Mouse (Mus musculus): ENCODE results near the gene Skida1.

DNA sequence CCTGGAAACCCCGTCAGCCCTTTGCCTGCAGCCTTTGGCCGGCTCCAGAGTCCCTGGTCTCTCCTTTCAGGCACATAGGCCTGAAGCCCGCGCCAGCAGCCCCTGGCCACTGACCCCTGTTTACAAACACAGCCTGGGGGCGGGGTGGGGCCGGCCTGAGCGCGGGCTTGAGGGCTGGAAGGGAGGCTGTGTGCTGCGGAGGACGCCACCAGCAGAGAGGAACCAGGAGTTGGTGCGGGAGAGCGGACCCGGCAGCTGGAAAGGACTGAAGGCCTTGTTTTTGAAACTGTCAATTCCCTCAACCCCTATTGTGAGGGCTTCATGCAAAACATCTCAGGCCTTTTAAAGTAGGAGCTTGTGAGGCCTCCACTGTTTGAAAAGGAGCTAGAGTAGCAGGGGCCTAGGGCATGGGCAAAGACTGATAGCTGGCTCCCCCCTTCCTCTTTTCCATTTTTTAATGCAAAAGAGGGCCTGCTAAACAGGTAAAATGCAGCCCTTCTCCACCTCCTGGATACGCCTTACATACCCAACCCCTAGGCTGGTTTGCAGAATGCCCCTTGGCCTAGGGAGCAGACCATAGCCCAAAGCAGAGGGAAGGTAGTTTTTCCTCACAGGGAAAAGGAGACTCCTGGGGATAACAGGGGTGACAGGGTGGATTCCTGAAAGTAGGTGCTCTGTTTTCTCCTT, 7.5 kb downstream of the Skida1 start:
- TF ChIP-seq POLR2A (IDR thresholded peaks at IDR 0.05; ENCODE audit: borderline replicate concordance, extremely low read depth, insufficient read depth, insufficient read length, poor library complexity, severe bottlenecking) (no peak), CTCF (IDR thresholded peaks at IDR 0.05; ENCODE audit: borderline replicate concordance, extremely low read depth, insufficient read depth, insufficient read length) (no peak)
